Mouse (Mus musculus): ENCODE data around the gene Olfr1325.
"Not testable (repeated sequence)": the region's sequence is repeated elsewhere in the genome, so short reads cannot be mapped to it uniquely, and the experiment has no call there.

Olfr1325 gene

DNA sequence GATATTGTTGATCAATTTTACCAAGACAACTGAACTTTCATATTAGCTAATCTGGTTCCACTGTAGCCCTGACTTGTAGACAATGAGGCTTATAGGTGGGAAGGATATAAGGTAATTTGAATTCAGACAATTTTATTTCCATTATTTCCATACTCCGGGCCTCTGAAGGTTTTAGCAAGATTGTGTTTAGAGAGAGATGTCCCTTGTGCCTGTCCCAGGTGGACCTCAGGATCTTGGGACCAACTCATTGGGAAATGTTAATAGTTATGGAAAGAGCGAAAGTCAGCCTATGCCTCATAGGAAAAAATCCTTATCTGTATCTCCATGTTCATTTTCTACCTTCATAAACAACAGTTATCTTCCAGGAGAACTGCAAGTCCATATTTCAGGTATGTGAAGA is at the start of gene Olfr1325:
Gene Olfr1325, plus strand, starts transcription at position 301 of the 400 bp plus-strand sequence.
- DNase-seq (ENCODE audit: low read depth in 1 of 2, low spot score in 2 of 2) = no peak

DNA sequence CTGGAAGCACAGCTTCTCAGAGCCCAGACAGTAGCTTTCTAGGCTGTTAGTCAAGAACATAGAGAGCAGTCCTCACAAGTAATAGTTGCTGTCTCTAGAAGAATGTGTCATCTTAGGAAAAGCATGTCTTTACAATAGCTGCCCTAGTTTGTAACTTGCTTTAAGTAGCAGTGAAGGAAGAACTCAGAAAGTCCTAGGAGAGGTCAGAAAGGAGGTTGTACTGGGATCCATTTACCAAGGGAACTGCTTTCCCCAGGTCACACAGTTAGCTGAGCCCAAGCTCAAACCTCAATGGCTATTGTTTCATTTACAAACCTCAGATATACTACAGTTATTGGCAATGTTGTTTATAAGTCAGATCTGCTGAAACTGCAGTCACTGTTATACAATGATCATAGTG is 17.7 kb upstream of the Olfr1325 start, which contains the start of gene Olfr1326-ps1:
Gene Olfr1326-ps1, minus strand, starts transcription at position 101 of the 400 bp plus-strand sequence.
- no peak for DNase-seq (ENCODE audit: low read depth in 1 of 2, low spot score in 2 of 2)

DNA sequence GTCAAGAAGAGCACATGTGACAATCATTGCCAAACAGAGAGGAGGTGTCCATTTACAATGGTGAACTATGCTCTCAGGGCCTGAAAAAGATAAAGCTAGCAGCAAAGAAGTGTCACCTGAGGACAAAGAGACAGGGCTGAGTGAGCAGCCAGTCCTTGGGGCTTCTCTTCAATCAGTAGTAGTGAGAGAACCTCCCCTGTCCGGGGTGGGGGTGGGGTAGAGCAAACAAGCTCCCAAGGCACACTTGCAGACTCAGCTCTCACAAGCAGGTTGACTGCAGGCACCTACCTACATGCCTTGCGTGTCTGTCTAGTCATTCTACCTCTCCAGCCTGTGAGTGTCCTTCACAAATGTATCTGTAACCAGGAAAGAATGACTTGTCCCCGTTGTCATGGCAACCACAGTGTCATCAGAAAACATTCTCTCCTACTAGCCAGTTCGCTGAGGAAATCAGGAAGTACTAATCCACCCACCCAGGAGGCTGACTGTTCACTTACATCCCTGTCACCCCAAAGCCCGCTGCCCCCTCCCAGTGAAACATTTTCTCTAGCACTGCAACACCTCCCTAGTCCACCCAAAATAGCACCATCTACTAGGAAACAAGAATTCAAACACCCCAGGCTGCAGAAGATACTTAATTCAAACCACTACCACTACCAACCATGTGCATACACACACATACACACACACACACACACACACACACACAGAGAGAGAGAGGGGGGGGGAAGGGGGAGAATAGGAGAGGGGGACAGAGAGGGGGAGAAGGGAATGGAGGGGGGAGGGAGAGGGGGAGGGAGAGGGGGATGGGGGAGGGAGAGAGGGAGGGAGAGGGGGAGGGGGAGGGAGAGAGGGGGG is 53.2 kb downstream of the Olfr1325 start, which contains the start of gene Gm5640:
Gene Gm5640, minus strand, starts transcription at position 170 of the 858 bp plus-strand sequence.
- DNase-seq (ENCODE audit: low read depth in 1 of 2, low spot score in 2 of 2) = not testable (repeated sequence)

DNA sequence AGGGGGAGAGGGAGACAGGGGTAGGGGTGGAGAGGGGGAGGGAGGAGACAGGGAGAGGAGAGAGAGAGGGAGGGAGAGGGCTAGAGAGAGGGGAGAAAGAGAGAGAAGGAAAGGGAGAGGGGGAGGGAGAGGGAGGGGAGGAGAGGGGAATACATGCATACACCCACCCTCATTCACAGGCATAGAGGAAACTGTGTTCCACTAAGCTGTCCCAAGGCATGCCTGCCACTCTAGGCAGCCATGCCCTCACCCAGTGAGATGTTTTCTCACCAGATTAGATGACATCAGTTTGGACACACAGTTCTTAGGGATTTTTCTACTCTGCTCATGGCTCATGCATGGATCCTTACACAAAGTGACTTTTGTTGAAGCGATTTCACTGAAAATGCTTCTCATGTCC is 53.9 kb downstream of the Olfr1325 start:
- not testable (repeated sequence) for DNase-seq (ENCODE audit: low read depth in 1 of 2, low spot score in 2 of 2)

Data from monocyte, adult 2 months (primary cell).